Mouse (Mus musculus) natural killer cell, adult 2 months (primary cell): ENCODE data around the gene Nrde2.

Source experiments
- DNase-seq, 2 experiments: peaks; one replicate each; pipeline ENCODE4 v3.0.0; 2022; ENCODE audit warnings: low spot score in 2 of 2

Gene Nrde2

GRCm38 (mm10) chr12:100178898-100179440 lies 19.5 kb upstream of the Nrde2 start:
- no peak for DNase-seq

- no peak for DNase-seq
These were observed 17.1 kb upstream of the Nrde2 start for GRCm38 (mm10) chr12:100176469-100177056.

GRCm38 (mm10) chr12:100172481-100172880 lies 13.0 kb upstream of the Nrde2 start:
- no peak for DNase-seq

- peak in 1 of 2 experiments; percentile 35 for DNase-seq
These were observed 8.7 kb upstream of the Nrde2 start for GRCm38 (mm10) chr12:100167931-100168871.

GRCm38 (mm10) chr12:100167502-100167901 lies 8.0 kb upstream of the Nrde2 start:
- no peak for DNase-seq

DNA sequence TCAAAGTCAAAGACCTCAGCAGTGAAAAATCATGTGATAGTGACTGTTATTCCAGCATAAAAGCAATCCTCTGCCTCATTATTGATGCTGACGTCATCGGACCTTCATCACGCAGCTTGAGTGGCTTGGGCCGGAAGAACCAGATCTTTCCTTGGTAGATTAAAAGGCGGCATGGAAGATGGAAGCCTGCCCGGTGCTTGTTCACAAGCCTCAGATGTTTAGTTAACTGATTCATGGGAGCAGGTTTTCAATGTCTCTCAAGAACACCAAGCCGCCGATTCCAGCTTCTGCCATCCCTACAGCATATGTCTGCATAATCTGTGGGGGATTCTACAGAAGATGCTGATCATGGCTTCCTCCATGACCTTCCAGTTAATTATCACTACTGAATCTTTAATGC lies 7.5 kb upstream of the Nrde2 start:
- DNase-seq: no peak

- DNase-seq: peak in 1 of 2 experiments; percentile 18
These were observed 6.7 kb upstream of the Nrde2 start for GRCm38 (mm10) chr12:100166177-100166576.

GRCm38 (mm10) chr12:100164991-100165500 lies 5.6 kb upstream of the Nrde2 start:
- DNase-seq: no peak

GRCm38 (mm10) chr12:100152466-100152865 lies 7.0 kb downstream of the Nrde2 start:
- DNase-seq: no peak

GRCm38 (mm10) chr12:100144269-100144668 lies 15.2 kb downstream of the Nrde2 start:
- no peak for DNase-seq

- DNase-seq: no peak
These were observed 15.7 kb downstream of the Nrde2 start for GRCm38 (mm10) chr12:100143737-100144136.

DNA sequence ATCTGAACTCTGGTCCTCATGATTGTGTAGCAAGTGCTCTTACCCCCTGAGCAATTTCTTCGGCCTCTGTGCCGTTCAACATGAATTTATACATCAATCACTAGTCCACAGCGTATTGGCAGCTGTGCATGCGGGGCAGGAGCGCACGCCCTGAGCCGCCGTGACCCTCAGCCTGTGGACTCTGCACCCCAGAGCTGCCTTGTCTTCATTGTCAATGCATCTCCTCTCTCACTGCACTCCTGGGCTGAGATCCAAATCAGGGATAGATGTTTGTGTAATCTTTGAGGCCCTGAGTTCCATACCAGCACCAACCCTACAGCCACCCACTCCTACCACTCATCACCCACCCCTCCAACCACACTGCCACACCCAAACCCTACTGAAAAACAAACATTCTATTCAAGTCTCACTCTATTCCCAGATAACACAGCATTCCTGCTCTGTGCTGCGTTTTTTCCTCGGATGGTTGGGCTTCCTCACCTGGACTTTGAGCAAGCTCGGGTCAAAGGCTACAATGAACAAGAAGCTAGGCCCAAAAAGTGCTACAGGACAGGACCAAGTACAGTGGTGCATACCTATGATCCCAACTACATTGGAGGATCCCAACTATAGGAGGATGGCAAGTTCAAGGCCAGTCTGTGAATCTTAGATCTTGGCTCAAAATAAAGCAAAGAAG lies 16.5 kb downstream of the Nrde2 start:
- DNase-seq: no peak

- DNase-seq: no peak
These were observed 24.3 kb downstream of the Nrde2 start for GRCm38 (mm10) chr12:100135117-100135516.

DNA sequence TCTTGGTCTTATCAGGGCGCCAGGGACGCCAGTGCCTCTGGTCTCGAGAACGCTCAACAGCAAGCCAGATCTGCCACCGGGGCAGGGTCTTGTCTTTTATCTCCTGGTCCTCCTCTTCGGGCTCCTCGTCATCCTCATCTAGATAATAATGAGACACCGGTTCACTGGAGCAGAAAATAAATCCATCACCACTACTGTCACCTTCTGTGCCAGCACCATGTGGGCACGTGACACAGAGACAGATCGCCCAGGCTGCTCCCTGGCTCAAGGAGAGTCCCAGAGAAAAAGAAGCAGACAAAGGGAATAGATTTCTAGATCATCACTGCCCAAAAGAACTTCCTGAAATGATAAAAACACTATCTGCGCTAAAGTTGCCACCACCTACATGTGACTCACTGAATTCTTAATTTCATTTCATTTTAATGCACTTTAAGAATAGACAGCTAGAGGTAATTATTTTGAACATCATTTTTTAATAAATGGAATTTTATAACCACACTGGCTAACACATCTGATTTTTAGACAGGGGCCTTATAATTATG lies 25.0 kb downstream of the Nrde2 start:
- DNase-seq: no peak

DNA sequence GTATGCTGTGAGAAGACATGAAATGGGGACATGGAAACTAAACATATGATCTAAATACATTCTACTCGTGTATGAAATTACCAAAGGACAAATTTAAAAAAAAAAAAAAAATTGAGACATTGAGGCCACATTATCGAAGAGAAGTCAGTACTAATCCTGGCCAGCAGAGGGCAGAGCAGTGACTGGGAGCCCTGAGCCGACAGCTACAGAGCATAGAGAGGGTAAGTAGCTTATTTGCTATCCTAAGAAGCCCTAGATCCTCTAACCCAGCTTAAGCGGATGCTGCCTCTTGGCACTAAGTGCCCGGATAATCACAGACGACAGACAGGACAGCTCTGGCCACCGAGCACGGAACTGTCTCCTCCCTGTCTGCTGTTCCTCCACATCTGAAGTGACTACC lies 27.8 kb downstream of the Nrde2 start:
- DNase-seq: peak; percentile 49 to 67

GRCm38 (mm10) chr12:100131167-100131566 lies 28.3 kb downstream of the Nrde2 start:
- no peak for DNase-seq

DNA sequence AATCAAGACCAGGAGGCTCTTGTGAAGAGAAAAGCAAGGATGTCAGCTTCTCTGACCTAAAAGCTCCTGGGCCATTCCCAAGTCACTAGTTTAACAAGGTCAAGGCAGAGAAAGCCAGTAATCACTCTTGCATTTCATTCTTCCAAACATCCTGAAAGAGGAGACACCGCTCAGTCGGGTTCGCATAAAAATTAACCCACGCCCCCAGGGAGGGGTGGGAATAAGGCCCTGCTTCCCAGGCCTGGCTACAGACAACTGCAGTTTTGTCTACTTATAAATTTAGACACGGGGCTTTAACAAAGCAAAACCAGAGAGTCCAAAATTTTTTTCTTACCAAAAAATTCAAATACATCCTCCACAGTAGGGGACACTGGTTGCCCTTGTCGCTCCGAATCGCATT lies 30.5 kb downstream of the Nrde2 start:
- DNase-seq: no peak

GRCm38 (mm10) chr12:100128522-100128921 lies 30.9 kb downstream of the Nrde2 start:
- DNase-seq: no peak

DNA sequence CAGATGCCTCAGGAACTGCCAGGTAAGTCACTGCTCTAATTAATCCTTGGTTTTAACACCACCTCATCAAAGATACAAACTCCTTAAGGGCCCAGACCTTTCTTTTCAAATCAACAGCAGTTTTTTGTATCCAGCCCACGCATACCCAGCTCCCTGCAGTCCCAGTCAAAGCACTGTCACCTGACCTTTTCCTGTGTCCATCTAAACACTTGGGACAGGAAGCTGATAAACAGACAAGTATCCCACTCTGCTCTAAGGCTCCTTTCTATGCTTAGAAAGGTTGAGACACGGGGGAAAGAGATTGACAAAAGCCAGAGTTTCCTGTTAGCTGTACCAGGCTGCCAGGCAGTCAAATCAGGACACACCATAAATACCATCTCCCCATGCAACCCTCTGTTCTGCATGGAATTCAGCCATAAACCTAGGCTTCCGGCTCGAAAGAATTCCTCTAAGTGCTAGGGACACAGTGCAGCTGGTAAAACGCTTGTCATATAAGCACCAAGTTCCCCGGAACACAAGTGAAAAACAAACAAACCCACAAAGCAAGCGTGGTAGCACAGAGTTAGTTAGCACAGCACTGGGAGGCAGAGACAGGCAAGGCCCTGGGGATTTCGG lies 31.5 kb downstream of the Nrde2 start:
- no peak for DNase-seq

DNA sequence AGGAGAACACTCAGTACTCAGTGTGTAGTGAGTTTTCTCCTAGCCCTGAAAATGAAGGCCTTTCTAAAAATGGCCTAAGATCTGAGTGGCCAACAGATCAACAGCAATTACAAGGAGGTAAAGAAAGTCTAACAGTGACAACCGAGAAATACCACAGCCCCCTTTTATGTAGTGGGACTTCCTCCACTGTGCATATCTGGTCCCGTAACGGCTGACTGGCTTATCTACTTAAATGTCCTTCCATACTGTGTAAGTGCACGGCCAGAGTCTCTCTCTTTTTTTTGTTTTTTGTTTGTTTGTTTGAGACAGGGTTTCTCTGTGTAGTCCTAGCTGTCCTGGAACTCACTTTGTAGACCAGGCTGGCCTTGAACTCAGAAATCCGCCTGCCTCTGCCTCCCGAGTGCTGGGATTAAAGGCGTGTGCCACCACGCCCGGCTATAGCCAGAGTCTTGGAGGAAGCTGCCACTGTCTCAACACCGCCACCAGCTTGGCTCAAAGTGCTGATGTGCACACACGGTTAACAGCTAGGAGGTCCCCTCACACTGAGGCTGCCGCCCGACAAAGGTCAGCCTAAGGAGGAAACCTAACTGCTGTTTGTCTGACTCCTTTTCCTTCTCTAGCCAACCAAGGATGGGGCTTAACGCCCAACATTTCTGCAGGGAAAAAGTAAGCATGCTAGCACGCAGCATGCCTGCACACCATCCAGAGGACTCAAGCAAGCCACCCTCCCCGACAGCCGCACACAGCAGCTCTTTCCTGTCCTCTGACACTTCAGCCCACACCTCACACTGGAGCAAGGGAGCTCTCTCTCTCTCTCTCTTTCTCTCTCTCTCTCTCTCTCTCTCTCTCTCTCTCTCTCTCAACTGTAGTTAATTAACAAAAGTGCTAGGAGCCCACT lies 32.2 kb downstream of the Nrde2 start:
- peak in 1 of 2 experiments; percentile 15 for DNase-seq
